Mouse (Mus musculus) layer of hippocampus, postnatal 36 days (tissue): ENCODE data around the gene Anapc16. TPM values are rescaled to one million over a fixed set of nuclear protein-coding genes. Genes with fewer than 3 reads are reported as not detected.
"Not testable (repeated sequence)": the region's sequence is repeated elsewhere in the genome, so short reads cannot be mapped to it uniquely, and the experiment has no call there.

ENCODE experiments used
- DNase-seq, 2 experiments: peaks; one replicate each; pipeline ENCODE4 v3.0.0; 2022
- total RNA-seq, 2 experiments: library from RNA; stranded (reverse); gene quantifications; 2 replicates each; pipeline ENCODE4 v1.2.3; 2021

Gene Anapc16
- total RNA-seq: 10 to 100 TPM; 69.8 to 71.1 TPM

DNA sequence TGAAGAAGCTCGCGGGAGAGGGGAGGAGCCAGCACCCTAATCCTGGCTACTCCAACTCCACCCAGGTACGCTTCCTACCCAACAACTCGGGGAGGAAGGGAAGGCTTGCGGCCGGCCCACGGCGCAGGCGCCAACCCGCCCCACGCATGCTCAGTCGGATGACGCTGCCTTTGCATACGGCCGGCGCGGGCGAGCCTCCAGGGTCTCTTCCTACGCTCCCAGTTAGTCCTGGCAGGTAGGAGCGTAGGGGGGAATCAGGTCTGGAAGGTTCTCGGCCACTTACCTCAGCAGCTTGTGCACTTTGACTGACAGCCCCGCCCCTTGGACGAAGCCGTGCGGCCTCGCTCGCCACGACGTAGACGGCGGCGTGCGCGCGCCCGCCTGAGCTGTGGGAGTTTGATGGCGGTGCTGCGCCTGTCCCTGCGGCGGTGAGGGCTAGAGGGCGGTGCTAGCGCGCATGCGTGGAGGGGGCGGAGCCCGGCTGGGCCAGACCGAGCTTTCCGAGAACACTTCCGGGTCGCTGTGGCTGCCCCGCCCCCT is at the start of gene Anapc16, which contains the start of gene Ascc1:
Gene Anapc16, minus strand, starts transcription at position 463 of the 540 bp plus-strand sequence.
Gene Ascc1, plus strand, starts transcription at position 133 of the 540 bp plus-strand sequence.
- peak; percentile 96 for DNase-seq

DNA sequence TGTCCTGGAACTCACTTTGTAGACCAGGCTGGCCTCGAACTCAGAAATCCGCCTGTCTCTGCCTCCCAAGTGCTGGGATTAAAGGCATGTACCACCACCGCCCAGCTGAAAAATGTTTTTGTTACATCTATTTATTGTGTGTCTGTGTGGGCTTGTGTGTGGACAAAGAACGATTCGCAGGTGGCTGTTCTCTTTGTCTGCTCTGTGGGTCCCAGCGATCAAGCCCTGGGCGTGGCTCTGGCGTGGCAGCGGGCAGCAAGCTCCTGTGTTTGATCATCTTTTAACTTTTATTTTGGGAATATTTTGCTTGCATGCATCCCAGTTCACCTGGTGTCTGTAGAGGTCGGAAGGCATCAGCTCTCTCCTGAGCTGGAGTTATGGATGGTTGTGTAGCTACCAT is 47.6 kb upstream of the Anapc16 start:
- no peak for DNase-seq

DNA sequence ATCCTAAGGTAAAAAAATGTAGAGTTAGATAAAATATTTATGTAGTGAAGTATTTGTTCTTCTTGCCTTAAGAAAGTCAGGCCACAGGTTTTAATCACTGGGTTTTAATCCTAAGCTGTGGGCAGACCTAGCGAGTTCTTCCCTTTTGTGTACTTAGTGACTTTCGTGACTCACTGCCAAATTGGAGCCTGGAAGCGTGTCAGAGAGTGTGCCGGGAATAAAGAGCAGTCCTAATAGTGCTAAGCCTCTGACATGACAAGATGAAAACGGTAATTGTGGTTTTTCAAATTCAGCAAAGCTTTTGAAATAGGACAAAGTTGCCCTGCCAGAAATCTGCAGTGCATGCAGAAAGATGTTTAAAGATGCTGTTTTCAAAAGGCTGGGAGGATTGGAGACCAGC is 43.8 kb upstream of the Anapc16 start:
- DNase-seq: peak; percentile 40 to 42

DNA sequence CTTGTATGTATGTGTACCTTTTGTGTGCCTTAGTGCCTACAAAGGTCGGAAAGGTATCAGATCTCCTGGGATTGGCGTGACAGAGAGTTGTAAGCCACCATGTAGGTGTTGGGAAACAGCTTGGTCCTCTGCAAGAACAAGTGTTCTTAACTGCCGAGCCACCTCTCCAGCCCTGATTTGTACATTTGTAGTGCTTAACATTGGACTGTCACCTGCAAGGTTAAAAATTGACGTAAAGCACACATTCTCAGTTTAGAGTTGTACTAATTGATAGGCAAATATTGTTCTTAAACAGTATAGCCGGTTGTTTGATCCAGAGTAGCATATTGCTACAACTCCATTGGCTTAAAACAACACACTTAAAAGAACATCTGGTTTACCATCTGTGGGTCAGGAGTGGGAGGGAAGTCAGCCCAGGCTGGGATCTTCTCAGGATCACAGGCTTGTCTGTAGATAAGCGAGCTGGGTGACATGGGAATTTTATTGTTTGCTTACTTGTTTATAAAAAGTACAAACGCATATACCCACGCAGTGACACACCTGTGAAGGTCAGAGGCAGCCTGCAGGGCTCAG is 39.5 kb upstream of the Anapc16 start:
- DNase-seq: no peak

DNA sequence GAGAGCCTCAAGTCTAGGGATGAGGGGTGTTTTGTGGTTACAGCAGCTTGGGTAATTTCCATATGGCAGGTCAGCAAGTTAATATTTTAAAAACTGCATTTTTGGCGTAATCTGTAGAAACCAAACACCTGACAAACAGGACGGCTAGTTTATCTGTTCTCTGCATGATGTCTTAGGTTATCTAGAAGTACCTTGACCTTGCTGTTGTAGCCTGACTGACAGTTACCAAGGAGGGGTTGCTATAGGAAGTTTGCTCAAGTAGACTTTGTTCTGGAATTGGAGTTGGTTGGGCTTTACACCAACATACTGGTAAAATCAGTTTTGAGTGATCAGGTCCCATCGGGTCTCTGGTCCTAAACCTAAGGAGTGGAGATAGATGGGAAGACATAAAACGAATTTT is 32.8 kb upstream of the Anapc16 start:
- no peak for DNase-seq

DNA sequence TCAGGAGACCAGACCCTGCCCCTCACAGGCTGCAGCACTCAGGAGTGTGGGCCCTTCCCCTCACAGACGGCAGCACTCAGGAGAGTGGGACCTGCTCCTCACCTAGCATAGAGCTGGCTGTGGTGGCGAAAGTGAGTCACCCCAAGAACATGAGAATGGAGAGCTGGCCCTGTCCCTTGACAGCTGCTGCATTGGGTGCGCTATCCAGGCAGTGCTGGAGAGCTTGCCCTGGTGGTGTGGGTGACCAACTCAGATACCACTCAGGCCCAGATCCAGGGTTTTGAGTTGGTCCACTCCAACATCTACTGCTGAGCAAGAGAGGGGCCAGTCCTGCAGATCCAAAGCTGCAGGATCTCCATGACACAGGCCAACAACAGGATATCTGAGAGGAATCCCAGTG is 31.7 kb upstream of the Anapc16 start:
- DNase-seq: no peak

DNA sequence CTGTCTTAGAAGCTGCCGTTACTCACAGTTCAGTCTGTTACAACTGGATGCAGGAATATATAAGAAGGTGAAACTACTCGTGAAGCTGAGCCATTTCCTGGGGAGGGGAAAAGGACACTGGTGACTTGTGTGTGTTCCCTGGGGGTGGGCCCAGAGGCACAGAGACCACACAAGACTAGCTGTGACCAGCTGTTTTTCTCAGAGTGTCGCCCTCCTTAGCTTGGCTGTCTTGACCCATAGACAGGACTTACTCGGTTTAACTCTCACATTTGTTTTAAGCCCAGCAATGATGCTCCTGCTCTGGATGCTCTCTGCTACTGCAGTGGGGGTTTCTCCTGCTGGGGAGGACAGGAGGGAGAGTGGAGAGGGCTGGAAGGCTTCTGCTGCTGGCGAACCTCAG is 30.1 kb upstream of the Anapc16 start:
- DNase-seq: no peak

DNA sequence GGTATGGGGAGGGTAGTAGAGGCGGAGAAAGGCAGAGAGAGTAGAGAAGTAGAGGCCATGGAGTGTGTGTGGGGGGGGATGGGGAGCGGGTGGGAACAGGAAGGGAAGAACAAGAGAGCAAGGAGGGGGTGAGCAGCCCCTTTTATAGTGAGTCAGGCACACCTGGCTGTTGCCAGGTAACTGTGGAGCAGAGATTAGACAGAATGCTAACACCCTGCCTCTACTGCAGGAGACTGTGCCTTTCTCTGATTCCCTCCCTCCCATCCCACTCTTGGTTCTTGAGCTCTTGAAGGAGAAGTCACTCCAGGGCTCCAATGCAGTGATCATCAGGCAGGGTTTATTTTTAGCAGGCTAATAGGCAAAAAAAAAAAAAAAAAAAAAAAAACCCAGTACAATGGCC is 29.7 kb upstream of the Anapc16 start:
- no peak for DNase-seq

DNA sequence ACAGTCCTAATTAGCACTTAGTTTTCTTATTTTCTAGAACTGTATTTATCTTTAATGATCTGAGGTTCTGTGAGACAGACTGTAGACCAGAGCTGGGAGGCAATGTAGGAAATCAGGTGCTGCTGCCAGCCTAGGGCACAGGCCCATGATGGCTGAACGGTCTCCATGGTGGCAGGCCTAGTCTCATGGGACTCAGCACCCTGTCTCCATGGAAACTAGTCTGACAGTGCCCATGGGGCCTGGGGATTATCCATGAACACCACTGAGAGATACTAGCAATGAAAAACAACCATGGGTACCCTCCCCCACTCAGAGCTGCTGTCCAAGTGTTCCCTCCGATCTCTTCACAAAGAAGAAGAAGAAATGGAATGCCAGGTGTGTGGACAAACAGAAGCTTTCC is 29.1 kb upstream of the Anapc16 start:
- peak in 1 of 2 experiments; percentile 9 for DNase-seq

DNA sequence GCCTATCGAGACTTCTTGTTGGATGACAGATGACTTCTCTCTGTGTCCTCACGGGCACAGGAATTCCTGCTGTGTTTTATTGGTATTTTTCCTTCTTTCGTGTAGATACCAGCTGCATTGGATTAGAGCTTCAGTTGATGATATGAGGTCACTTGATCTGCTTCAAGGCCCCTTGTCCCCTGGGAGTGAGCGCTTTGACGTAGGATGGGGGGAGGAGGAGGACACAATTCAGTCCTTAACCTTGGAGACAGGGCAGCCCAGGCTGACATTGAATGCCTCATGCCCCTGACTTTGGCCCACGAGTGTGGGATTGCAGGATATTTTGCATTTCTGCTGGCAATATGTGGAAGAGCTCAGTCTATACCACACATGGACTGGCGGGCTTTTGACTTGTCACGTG is 28.6 kb upstream of the Anapc16 start:
- DNase-seq: no peak

DNA sequence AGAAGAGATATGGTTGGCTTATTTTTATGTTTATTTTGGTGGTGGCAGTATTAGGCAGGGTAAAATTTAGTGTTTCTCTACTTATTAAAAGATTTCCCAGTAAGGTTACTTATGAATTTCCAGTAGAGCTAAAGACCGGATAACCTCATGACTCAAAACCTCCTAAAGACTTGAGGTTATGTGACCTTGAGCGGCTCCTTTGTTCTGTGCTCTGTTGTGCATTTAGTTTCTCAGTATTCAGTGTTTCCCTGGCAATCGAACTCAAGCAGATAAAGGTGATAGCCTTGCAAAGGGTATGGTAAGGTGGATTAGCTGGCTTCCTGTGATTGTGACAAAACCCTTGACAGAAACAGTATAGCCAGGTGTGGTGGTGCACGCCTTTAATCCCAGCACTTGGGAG is 26.5 kb upstream of the Anapc16 start:
- DNase-seq: no peak

DNA sequence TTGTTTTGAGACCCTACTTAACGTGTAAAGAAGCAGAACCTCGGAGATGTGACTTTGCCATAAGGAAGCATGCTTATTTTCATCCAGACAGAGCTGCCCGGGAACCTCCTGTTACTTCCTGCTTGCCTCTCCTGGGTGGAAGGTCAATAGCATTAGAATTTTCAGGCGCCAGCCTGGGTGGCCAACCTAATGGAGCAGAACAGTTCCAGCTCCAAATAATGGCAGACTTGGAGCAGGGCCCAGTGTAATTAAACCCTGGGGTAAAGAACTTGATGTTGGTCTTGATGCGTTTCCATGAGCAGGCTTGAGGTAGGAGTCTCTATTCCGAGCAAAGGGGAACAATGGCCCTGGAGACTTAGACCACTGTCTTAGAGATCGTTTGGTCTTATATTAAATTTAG is 26.0 kb upstream of the Anapc16 start:
- no peak for DNase-seq

DNA sequence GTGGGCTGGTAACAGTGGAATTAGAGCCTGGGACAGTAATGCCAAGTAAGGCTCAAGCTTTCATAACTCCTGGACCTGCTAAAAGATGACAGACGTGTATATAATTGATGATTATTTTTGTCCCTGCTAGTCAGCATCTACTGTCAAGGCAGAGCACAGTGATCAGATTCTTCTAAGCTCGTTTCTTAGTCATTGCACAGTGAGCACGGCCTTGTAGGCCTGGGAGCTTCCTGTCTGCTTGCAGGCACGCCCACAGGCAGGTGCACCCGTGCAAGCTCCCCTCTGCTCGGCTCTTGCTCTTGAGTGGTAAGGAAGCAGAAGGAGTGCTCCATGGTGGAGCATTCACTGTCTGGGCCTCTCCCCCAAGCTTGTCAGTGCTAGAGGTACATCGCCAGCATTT is 25.2 kb upstream of the Anapc16 start:
- no peak for DNase-seq

DNA sequence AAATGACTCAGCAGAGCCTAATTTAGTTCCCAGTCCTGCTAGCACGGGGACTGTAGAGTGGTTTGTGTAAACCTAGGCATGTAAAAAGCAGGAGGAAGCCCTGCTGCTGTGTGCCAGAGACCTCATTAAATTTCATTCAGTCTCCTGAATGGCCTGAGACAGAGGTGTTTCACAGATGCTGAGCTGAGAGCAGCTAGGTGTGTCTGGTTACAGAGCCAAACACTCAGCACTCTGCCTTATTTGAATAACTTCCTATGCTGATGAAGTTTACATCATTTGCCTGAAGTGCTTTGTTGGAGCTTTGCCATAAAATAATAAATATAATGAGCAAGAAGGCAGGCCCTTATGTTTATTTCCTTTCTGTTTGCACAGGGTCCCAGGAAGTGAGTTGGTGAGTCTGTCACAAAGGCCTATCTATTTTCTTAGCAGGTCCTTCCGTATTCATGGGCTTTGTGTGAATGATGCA is 24.7 kb upstream of the Anapc16 start:
- no peak for DNase-seq

DNA sequence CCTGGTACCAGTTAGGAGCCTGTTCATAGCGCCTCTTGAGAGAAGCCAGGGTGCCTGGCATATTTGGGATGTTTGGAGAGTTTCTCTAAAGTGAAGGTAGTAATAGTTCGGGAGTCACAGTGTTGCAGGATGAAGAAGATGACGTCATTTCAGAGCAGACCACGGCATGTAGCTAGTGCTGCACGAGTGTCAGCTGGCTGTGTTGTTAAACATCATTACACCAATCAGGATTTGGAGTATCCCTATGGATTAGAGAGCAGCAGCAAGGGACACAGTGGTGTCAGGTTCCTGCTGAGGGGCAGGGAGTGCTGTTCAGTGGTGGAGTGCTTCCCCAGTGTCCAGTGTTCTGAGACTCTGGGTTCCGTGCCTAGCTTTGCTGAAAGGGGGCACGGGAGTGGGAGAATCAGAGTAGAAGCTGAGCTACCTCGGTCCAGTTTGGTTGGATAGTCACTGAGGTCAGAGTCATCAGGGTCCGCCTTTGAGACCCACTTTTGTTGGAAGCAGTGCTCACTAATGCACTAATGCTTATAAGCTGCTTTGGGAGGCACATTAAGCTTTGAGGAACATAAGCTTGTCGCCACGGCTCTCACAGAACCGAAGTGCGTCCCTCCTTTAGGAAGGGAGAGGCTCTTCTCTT is 23.9 kb upstream of the Anapc16 start:
- no peak for DNase-seq

DNA sequence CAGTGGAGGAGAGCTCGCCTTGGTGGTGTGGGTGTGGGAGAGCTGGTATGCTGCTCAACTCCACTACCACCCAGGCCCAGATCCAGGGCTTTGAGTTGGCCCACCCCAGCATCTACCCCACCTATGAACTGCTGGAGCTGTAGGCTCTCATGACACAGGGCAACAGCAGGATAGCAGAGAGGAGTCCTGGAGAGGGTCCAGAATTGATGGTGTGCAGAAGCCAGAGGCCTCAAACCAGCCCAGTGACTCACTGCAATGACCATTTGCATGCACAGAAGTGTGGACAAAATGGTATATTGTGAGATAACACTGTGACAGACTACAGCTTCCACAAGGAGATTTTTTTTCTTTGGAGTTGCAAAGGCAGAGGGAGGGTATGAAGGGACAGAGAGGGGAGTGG is 20.8 kb upstream of the Anapc16 start:
- DNase-seq: no peak

DNA sequence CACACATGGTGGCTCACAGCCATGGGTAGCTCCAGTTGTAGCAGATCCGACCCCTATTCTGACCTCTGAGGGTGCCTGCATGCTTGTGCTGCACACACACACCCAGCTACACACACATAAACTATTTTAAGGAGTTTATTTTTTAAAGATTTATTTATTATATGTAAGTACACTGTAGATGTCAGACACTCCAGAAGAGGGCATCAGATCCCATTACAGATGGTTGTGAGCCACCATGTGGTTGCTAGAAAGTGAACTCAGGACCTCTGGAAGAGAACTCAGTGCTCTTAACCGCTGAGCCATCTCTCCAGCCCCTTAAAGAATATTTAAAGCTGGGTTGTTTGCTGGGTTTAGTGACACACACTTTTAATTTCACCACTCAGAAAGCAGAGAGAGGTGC is 16.4 kb upstream of the Anapc16 start:
- no peak for DNase-seq

DNA sequence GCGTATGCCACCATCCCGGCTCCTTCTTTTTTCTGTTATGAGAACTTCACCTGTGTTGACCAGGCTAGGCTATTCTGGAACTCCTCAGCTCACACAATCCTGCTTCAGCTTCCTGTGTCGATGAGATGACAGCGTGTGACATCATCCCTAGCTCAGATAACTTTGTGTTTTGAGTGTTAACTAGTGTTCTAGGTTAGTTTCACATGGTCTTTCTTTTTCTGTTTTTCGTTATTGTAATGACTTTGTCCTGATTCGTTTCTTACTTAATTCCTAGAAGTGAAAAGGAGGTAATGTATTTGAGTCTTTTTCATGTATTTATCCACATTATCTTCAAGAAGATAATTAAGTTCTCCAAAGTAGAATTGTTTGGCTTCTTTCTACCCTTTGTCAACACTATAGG is 13.3 kb upstream of the Anapc16 start:
- no peak for DNase-seq

DNA sequence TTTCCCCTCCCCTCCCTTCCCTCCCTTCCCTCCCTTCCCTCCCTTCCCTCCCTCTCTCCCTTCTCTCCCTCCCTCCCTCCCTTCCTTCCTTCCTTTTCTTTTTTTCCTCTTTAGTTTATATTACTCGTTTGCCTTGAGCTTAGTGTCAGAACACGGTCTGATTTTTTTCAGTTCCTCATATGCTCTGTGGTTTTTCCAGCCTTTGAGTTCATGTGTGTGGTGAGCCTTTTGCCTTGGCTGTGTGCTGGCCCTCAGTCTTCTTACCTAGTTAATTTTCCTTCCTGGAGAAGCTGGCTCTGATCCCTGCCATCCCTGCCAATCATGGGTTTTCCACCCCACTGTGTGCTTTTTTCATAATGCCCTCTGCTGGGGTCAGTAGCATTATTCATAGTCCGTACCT is 6.2 kb upstream of the Anapc16 start:
- DNase-seq: no peak

DNA sequence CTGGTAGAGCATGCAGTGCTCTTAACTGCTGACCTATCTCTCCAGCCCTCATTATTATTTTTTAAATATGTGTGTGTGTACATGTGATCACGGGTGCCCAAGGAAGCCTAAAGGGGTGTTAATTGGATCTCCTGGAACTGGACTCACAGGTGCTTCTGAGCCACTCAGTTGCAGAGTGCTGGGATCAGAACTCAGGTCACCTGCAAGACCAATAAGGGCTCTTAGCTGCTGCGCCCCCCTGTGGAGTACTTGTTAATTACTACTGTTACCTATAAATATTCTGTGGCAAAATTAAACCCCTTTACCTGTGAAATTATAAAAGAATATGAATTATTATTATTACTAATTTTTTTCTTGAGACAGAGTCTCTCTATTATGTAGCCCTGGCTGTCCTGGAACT is 2.3 kb upstream of the Anapc16 start:
- no peak for DNase-seq

DNA sequence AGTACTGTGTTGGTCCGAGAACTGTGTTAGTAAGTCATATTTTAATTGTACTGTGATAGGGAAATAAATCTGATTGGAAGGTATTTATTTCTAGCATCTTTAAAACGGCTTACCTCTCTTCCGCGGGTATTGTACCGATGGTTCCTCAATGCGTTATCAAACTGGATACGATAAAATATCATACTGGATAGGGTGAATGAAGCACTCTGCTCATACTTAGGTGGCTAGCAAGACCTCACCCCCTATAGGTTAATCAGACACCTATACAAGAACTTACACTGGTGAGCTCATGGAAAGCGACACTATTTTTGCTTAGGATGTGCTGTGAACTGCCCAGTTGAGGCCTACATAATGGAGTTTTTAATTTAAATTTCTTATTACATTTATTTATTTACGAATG is 912 bp upstream of the Anapc16 start:
- DNase-seq: no peak

DNA sequence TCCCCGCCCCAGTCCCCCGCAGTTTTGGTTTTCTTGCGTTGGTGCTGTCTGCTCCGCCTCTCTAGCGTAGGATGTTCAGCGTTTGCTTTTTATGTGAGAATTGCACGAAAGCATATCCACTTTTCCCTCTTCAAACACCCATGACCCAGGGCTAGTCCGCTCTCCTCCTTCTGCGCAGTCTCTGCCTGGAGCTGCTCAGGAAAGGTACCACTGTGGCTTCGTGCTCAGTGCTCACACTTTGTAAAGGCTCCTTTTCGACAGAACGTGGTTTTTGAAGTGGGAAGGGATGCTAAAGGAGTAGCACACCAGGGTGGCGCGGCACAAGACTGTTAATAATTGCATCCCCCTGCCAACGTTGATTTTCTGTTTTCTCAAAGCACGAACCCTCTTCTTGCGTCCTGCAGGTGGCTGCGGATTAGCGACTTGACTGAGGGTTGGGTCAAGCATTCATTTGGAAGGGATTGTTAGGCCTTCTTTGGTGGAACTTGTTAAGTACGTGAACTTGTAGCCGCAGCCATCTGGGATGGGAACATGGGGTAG is 348 bp upstream of the Anapc16 start:
- peak in 1 of 2 experiments; percentile 31 for DNase-seq

DNA sequence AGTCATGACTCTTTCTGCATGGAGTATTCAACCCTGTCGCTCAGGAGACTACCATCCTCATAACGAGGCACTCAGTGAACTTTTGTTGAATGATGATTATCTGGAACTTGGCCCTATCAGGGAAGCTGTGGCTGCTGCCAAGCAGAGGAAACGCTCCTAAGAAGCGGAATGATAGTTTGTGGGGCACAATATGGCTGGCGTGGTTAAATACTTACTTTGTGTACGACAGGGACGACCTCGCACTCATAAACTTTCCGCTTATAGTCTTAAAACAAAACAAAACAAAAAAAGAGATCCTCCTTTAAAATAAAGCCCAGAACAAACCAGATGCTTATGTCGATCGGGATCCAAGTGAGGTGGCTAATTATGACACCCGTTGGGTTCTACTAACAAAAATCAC is 732 bp downstream of the Anapc16 start:
- DNase-seq: no peak

DNA sequence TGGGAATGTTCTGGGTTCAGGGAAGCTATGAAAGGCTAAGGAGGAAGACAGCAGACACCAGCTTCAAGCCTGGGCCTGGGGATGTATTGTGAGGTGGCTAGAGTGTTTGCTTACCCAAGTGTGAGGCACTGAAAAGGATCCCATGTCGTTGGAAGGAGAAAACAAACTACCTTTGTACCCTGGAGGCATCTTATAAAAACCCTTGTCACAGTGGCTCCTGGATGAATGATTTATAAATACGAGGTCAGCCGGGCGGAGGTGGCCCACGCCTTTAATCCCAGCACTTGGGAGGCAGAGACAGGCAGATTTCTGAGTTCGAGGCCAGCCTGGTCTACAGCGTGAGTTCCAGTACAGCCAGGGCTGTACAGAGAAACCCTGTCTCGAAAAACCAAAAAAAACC is 1.3 kb downstream of the Anapc16 start:
- not testable (repeated sequence) for DNase-seq
